Mouse (Mus musculus) ES-Bruce4 (cell line): ENCODE measurements around the gene Kcnh8. TPM values are rescaled to one million over a fixed set of nuclear protein-coding genes. Genes with fewer than 3 reads are reported as not detected.

ENCODE experiments used
- H3K27ac ChIP-seq: 2 replicates; pipeline ENCODE4 v1.5.1; 2012; ENCODE audit warnings: low read length, inconsistent platforms; ENCODE audit not compliant: insufficient read depth
- H3K27me3 ChIP-seq: 2 replicates; pipeline ENCODE4 v1.6.1; 2012; ENCODE audit warnings: mild to moderate bottlenecking, low read length, inconsistent platforms; ENCODE audit not compliant: control insufficient read depth, poor library complexity, insufficient read depth, severe bottlenecking
- H3K36me3 ChIP-seq: 2 replicates; pipeline ENCODE4 v1.6.1; 2012; ENCODE audit warnings: inconsistent platforms, mild to moderate bottlenecking, low read length, moderate library complexity; ENCODE audit not compliant: control insufficient read depth, poor library complexity, insufficient read depth, severe bottlenecking
- H3K4me1 ChIP-seq: one replicate; pipeline ENCODE4 v1.8.1; 2011; ENCODE audit warnings: low read length; ENCODE audit not compliant: control insufficient read depth, insufficient read depth
- H3K4me3 ChIP-seq: 2 replicates; pipeline ENCODE4 v1.5.1; 2011; ENCODE audit warnings: low read depth, mild to moderate bottlenecking, low read length
- H3K9ac ChIP-seq: 2 replicates; pipeline ENCODE4 v1.6.1; 2012; ENCODE audit warnings: low read depth, mild to moderate bottlenecking, inconsistent platforms; ENCODE audit not compliant: poor library complexity, severe bottlenecking
- H3K9me3 ChIP-seq: replicated peaks from 2 replicates; pipeline ENCODE4 v1.6.1; 2012; ENCODE audit warnings: mild to moderate bottlenecking, low read length, inconsistent platforms; ENCODE audit not compliant: control insufficient read depth, poor library complexity, insufficient read depth, severe bottlenecking
- CTCF ChIP-seq: IDR thresholded peaks from one replicate; pipeline ENCODE4 v1.8.1; 2011; ENCODE audit warnings: low read depth, low read length
- EP300 ChIP-seq: IDR thresholded peaks from 2 replicates; pipeline ENCODE4 v1.6.1; 2011; ENCODE audit warnings: low read depth, low read length; ENCODE audit not compliant: insufficient read depth
- POLR2A ChIP-seq: IDR thresholded peaks from one replicate; pipeline ENCODE4 v1.8.1; 2011; ENCODE audit warnings: low read length; ENCODE audit not compliant: insufficient read depth
- polyA plus RNA-seq: library from polyadenylated mRNA; stranded (reverse); fragments of >200 nt; gene quantifications from 2 replicates; pipeline ENCODE4 v1.2.4, GENCODE M21; 2011; ENCODE audit warnings: low read depth; ENCODE audit not compliant: missing spikeins, insufficient read depth, insufficient read length

Gene Kcnh8
- polyA plus RNA-seq, 1 experiment: 0.51 TPM

- no peaks in the 10 kb centered on the region for H3K4me1 ChIP-seq
- H3K27me3 ChIP-seq: no peaks in the 10 kb centered on the region
- H3K36me3 ChIP-seq: no peaks in the 10 kb centered on the region
- H3K9ac ChIP-seq: no peak overlapping the region
- TF ChIP-seq CTCF (peak; percentile 69), POLR2A (no peak)
- H3K9me3 ChIP-seq: no peaks in the 10 kb centered on the region
- no peak overlapping the region for H3K27ac ChIP-seq
- H3K4me3 ChIP-seq: no peak overlapping the region
Measured at GRCm38 (mm10) chr17:52649186-52649585, 46.7 kb downstream of the Kcnh8 start.

GRCm38 (mm10) chr17:52691988-52692387 lies 89.5 kb downstream of the Kcnh8 start:
- H3K9ac ChIP-seq: no peak overlapping the region
- TF ChIP-seq POLR2A (no peak), EP300 (no peak), CTCF (no peak)

GRCm38 (mm10) chr17:52701944-52702343 lies 99.4 kb downstream of the Kcnh8 start:
- Histone ChIP-seq H3K27ac (no peak overlapping the region), H3K4me1 (no peaks in the 10 kb centered on the region), H3K9ac (no peak overlapping the region)

More at GRCm38 (mm10) chr17:52691988-52692387, 89.5 kb downstream of the Kcnh8 start:
- H3K36me3 ChIP-seq: no peaks in the 10 kb centered on the region
- no peaks in the 10 kb centered on the region for H3K4me1 ChIP-seq
- no peak overlapping the region for H3K27ac ChIP-seq
- H3K4me3 ChIP-seq: no peak overlapping the region
- H3K27me3 ChIP-seq: no peaks in the 10 kb centered on the region
- H3K9me3 ChIP-seq: no peaks in the 10 kb centered on the region

GRCm38 (mm10) chr17:52712319-52712718 lies 109.8 kb downstream of the Kcnh8 start:
- TF ChIP-seq EP300: no peak
- no peak for TF ChIP-seq POLR2A
- no peak for TF ChIP-seq CTCF
- no peaks in the 10 kb centered on the region for H3K4me1 ChIP-seq
- no peak overlapping the region for H3K4me3 ChIP-seq
- no peaks in the 10 kb centered on the region for H3K9me3 ChIP-seq
- no peak overlapping the region for H3K27ac ChIP-seq
- H3K27me3 ChIP-seq: no peaks in the 10 kb centered on the region
- H3K9ac ChIP-seq: no peak overlapping the region
- no peaks in the 10 kb centered on the region for H3K36me3 ChIP-seq

More at GRCm38 (mm10) chr17:52701944-52702343, 99.4 kb downstream of the Kcnh8 start:
- Histone ChIP-seq H3K36me3 (no peaks in the 10 kb centered on the region), H3K27me3 (no peaks in the 10 kb centered on the region), H3K9me3 (no peaks in the 10 kb centered on the region), H3K4me3 (no peak overlapping the region)
- TF ChIP-seq EP300: no peak
- TF ChIP-seq CTCF: no peak
- TF ChIP-seq POLR2A: no peak

GRCm38 (mm10) chr17:52722214-52722613 lies 119.7 kb downstream of the Kcnh8 start:
- Histone ChIP-seq H3K27me3 (no peaks in the 10 kb centered on the region), H3K4me1 (no peaks in the 10 kb centered on the region), H3K9me3 (no peaks in the 10 kb centered on the region), H3K27ac (no peak overlapping the region), H3K36me3 (no peaks in the 10 kb centered on the region), H3K9ac (no peak overlapping the region), H3K4me3 (no peak overlapping the region)
- TF ChIP-seq CTCF: no peak
- TF ChIP-seq EP300: no peak
- TF ChIP-seq POLR2A: no peak

GRCm38 (mm10) chr17:52728806-52729205 lies 126.3 kb downstream of the Kcnh8 start:
- Histone ChIP-seq H3K4me1 (no peaks in the 10 kb centered on the region), H3K27me3 (no peaks in the 10 kb centered on the region), H3K9me3 (no peaks in the 10 kb centered on the region), H3K27ac (no peak overlapping the region), H3K9ac (no peak overlapping the region), H3K36me3 (no peaks in the 10 kb centered on the region), H3K4me3 (no peak overlapping the region)
- TF ChIP-seq CTCF (no peak), POLR2A (no peak), EP300 (no peak)

GRCm38 (mm10) chr17:52738436-52738835 lies 135.9 kb downstream of the Kcnh8 start:
- H3K27ac ChIP-seq: no peak overlapping the region
- no peaks in the 10 kb centered on the region for H3K27me3 ChIP-seq
- H3K9me3 ChIP-seq: no peaks in the 10 kb centered on the region; the same call in 1 of the 2 replicates
- H3K4me3 ChIP-seq: no peak overlapping the region
- H3K4me1 ChIP-seq: no peaks in the 10 kb centered on the region
- TF ChIP-seq POLR2A (no peak), CTCF (no peak), EP300 (no peak)
- H3K9ac ChIP-seq: no peak overlapping the region
- no peaks in the 10 kb centered on the region for H3K36me3 ChIP-seq
